Mouse (Mus musculus): ENCODE data around the gene Pptc7. TPM values are rescaled to one million over a fixed set of nuclear protein-coding genes. Genes with fewer than 3 reads are reported as not detected.

Pptc7 gene
- polyA plus RNA-seq, 1 experiment from 2014 or later: 13.0 TPM

DNA sequence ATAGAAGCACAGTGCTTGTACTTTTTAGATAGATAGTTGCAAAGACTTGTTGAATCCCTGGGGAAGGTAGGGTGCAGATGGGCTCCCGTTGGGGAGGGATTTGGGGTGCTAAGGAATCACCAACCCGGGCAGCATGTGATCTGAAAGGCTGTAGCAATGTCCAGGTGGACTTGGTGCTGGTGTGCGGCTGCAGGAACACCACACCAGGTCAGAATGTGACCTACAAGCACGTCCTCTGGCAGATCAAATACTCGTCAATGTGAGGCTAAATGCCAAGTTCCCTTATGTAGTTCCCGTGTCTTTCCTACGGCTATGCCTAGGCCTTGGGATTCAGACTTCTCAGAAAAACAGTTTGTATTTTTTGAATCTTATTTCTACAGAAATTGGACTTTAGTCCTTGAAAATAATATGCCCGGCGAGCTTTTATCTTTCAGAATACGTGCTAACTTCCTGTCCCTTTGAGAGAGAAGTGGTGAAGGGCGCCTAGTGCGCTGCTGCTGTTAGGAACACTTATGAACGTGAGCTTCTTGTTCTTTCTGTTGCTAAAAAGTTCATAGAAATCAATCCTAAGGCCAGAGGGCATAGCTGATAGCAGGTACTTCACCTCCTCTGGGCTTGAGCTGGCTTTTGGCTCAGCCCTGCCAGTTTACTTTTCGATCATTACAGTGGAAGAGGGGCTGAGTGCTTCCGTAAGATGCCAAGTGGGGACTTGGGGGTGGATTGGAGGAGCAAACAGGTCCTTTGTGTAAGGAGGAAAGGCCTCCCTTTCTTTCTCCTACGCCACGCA, 7.6 kb downstream of the Pptc7 start:
- peak overlapping the region; percentile 82 for H3K27ac ChIP-seq (ENCODE audit: low read depth, low read length)
- H3K36me3 ChIP-seq (ENCODE audit: control insufficient read depth, insufficient read depth): no peaks in the 10 kb centered on the region
- peak; percentile 22; the same call in 1 of the 2 replicates for ATAC-seq
- H3K4me2 ChIP-seq (replicated peaks; ENCODE audit: low read depth): peak overlapping the region; percentile 49
- no peak overlapping the region for H3K9ac ChIP-seq (ENCODE audit: low read depth, low read length)
- H3K4me1 ChIP-seq (replicated peaks; ENCODE audit: control insufficient read depth, insufficient read depth, low read length): no peaks in the 10 kb centered on the region; the same call in 1 of the 2 replicates
- 41% methylated on average over 17 of the region's 17 CpGs for WGBS
- no peaks in the 10 kb centered on the region for H3K9me3 ChIP-seq (ENCODE audit: control insufficient read depth)
- no peak overlapping the region for H3K4me3 ChIP-seq (ENCODE audit: low read depth, low read length)
- no peaks in the 10 kb centered on the region for H3K27me3 ChIP-seq (replicated peaks; ENCODE audit: control insufficient read depth, insufficient read depth, low read length)
- TF ChIP-seq CTCF (IDR thresholded peaks at IDR 0.05; ENCODE audit: low read depth): no peak

GRCm38 (mm10) chr5:122293131-122293530, 9.0 kb downstream of the Pptc7 start:
- H3K9me3 ChIP-seq (ENCODE audit: control insufficient read depth): no peaks in the 10 kb centered on the region
- H3K4me2 ChIP-seq (replicated peaks; ENCODE audit: low read depth): no peak overlapping the region
- H3K27me3 ChIP-seq (replicated peaks; ENCODE audit: control insufficient read depth, insufficient read depth, low read length): no peaks in the 10 kb centered on the region
- no peaks in the 10 kb centered on the region; the same call in 1 of the 2 replicates for H3K4me1 ChIP-seq (replicated peaks; ENCODE audit: control insufficient read depth, insufficient read depth, low read length)
- no peak overlapping the region for H3K4me3 ChIP-seq (ENCODE audit: low read depth, low read length)
- no peak for ATAC-seq
- TF ChIP-seq CTCF (IDR thresholded peaks at IDR 0.05; ENCODE audit: low read depth): no peak
- no peak overlapping the region for H3K9ac ChIP-seq (ENCODE audit: low read depth, low read length)
- no peak overlapping the region for H3K27ac ChIP-seq (ENCODE audit: low read depth, low read length)
- WGBS: 74% methylated on average over 6 of the region's 6 CpGs
- H3K36me3 ChIP-seq (ENCODE audit: control insufficient read depth, insufficient read depth): no peaks in the 10 kb centered on the region

DNA sequence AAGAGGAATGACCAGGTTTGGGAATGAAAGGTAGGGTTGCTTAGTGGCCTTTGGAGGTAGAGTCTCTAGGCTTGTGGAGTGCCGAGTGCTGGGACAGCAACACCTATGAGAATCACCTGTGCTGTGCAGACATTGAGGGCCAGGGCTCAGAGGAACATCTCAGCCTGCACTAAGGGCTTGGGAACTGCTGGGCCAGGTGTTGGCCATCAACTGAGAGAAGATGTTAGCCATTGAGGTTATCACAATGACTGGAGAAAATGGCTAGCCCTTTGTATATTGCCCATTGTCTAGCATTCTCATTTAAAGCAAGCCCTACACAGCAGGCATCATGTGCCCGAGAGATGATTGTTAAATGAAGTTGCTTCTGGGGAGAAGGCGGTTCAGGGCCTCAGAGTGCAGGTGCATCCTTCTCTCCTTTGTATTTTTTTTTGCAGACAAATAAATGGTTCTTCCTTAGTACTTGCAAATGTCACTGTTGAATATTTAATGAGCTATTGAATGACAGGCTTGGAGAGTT, 10.1 kb downstream of the Pptc7 start:
- no peaks in the 10 kb centered on the region for H3K36me3 ChIP-seq (ENCODE audit: control insufficient read depth, insufficient read depth)
- H3K4me3 ChIP-seq (ENCODE audit: low read depth, low read length): no peak overlapping the region
- H3K27ac ChIP-seq (ENCODE audit: low read depth, low read length): no peak overlapping the region
- no peaks in the 10 kb centered on the region; the same call in 1 of the 2 replicates for H3K4me1 ChIP-seq (replicated peaks; ENCODE audit: control insufficient read depth, insufficient read depth, low read length)
- H3K4me2 ChIP-seq (replicated peaks; ENCODE audit: low read depth): no peak overlapping the region
- WGBS: 87% methylated on average over 3 of the region's 3 CpGs
- H3K9ac ChIP-seq (ENCODE audit: low read depth, low read length): no peak overlapping the region
- H3K27me3 ChIP-seq (replicated peaks; ENCODE audit: control insufficient read depth, insufficient read depth, low read length): no peaks in the 10 kb centered on the region
- no peak for TF ChIP-seq CTCF (IDR thresholded peaks at IDR 0.05; ENCODE audit: low read depth)
- H3K9me3 ChIP-seq (ENCODE audit: control insufficient read depth): no peaks in the 10 kb centered on the region
- no peak for ATAC-seq

GRCm38 (mm10) chr5:122295113-122295935, 11.2 kb downstream of the Pptc7 start:
- peak; percentile 43 for ATAC-seq
- H3K9ac ChIP-seq (ENCODE audit: low read depth, low read length): no peak overlapping the region; the same call in 1 of the 2 replicates
- no peaks in the 10 kb centered on the region; the same call in 1 of the 2 replicates for H3K4me1 ChIP-seq (replicated peaks; ENCODE audit: control insufficient read depth, insufficient read depth, low read length)
- TF ChIP-seq CTCF (IDR thresholded peaks at IDR 0.05; ENCODE audit: low read depth): no peak
- 0 out of 2 replicates have a peak overlapping the region, but pooled peaks have one; percentile 6 for H3K4me2 ChIP-seq (replicated peaks; ENCODE audit: low read depth)
- H3K27me3 ChIP-seq (replicated peaks; ENCODE audit: control insufficient read depth, insufficient read depth, low read length): no peaks in the 10 kb centered on the region
- H3K9me3 ChIP-seq (ENCODE audit: control insufficient read depth): no peaks in the 10 kb centered on the region
- no peak overlapping the region for H3K4me3 ChIP-seq (ENCODE audit: low read depth, low read length)
- WGBS: 58% methylated on average over 14 of the region's 14 CpGs
- H3K27ac ChIP-seq (ENCODE audit: low read depth, low read length): no peak overlapping the region; the same call in 1 of the 2 replicates
- H3K36me3 ChIP-seq (ENCODE audit: control insufficient read depth, insufficient read depth): no peaks in the 10 kb centered on the region

- no peak overlapping the region for H3K4me3 ChIP-seq (ENCODE audit: low read depth, low read length)
- H3K9me3 ChIP-seq (ENCODE audit: control insufficient read depth): no peaks in the 10 kb centered on the region
- no peaks in the 10 kb centered on the region for H3K36me3 ChIP-seq (ENCODE audit: control insufficient read depth, insufficient read depth)
- H3K4me2 ChIP-seq (replicated peaks; ENCODE audit: low read depth): no peak overlapping the region
- TF ChIP-seq CTCF (IDR thresholded peaks at IDR 0.05; ENCODE audit: low read depth): no peak
- H3K4me1 ChIP-seq (replicated peaks; ENCODE audit: control insufficient read depth, insufficient read depth, low read length): peaks cover 13% of the 10 kb centered on the region; the same call in 1 of the 2 replicates
- H3K27ac ChIP-seq (ENCODE audit: low read depth, low read length): no peak overlapping the region; the same call in 1 of the 2 replicates
- H3K27me3 ChIP-seq (replicated peaks; ENCODE audit: control insufficient read depth, insufficient read depth, low read length): no peaks in the 10 kb centered on the region
- WGBS: 80% methylated on average over 6 of the region's 6 CpGs
- H3K9ac ChIP-seq (ENCODE audit: low read depth, low read length): no peak overlapping the region
- no peak for ATAC-seq
Measured at GRCm38 (mm10) chr5:122300071-122300518, 15.9 kb downstream of the Pptc7 start.
